Mouse (Mus musculus) layer of hippocampus, adult 9-10 months (tissue): ENCODE results near the gene Pik3r4.

Experiments used
- DNase-seq: peaks from one replicate; pipeline ENCODE4 v3.0.0; 2022; ENCODE audit warnings: low spot score

Pik3r4 gene

GRCm38 (mm10) chr9:105697764-105698396 lies 55.1 kb downstream of the Pik3r4 start:
- DNase-seq = no peak

- DNase-seq = no peak
These were observed 57.9 kb downstream of the Pik3r4 start for GRCm38 (mm10) chr9:105700702-105701101.

- DNase-seq = no peak
These were observed 59.2 kb downstream of the Pik3r4 start for GRCm38 (mm10) chr9:105701966-105702365.

GRCm38 (mm10) chr9:105704226-105704932 lies 61.6 kb downstream of the Pik3r4 start:
- DNase-seq = no peak

GRCm38 (mm10) chr9:105705011-105705410 lies 62.2 kb downstream of the Pik3r4 start:
- DNase-seq = no peak

- no peak for DNase-seq
These were observed 69.3 kb downstream of the Pik3r4 start for GRCm38 (mm10) chr9:105712049-105712448.

- DNase-seq = no peak
These were observed 76.6 kb downstream of the Pik3r4 start for GRCm38 (mm10) chr9:105719367-105719766.

- DNase-seq = no peak
These were observed 77.1 kb downstream of the Pik3r4 start for GRCm38 (mm10) chr9:105719851-105720395.

- no peak for DNase-seq
These were observed 77.7 kb downstream of the Pik3r4 start for GRCm38 (mm10) chr9:105720430-105720829.

GRCm38 (mm10) chr9:105731976-105732375 lies 89.2 kb downstream of the Pik3r4 start:
- DNase-seq = no peak

- DNase-seq = no peak
These were observed 91.9 kb downstream of the Pik3r4 start for GRCm38 (mm10) chr9:105734651-105735050.

GRCm38 (mm10) chr9:105735195-105735594 lies 92.4 kb downstream of the Pik3r4 start:
- no peak for DNase-seq
